Mouse (Mus musculus) B cell, adult 2 months (primary cell): ENCODE measurements around the gene Car9.
"Not testable (repeated sequence)": the region's sequence is repeated elsewhere in the genome, so short reads cannot be mapped to it uniquely, and the experiment has no call there.

ENCODE experiments used
- DNase-seq, 2 experiments: peaks; one replicate each; pipeline ENCODE4 v3.0.0; 2022

Car9 gene

GRCm38 (mm10) chr4:43530581-43530980 lies 23.8 kb downstream of the Car9 start:
- DNase-seq: peak; percentile 85

- DNase-seq: no peak
Observed at GRCm38 (mm10) chr4:43533270-43533669, 26.5 kb downstream of the Car9 start.

DNA sequence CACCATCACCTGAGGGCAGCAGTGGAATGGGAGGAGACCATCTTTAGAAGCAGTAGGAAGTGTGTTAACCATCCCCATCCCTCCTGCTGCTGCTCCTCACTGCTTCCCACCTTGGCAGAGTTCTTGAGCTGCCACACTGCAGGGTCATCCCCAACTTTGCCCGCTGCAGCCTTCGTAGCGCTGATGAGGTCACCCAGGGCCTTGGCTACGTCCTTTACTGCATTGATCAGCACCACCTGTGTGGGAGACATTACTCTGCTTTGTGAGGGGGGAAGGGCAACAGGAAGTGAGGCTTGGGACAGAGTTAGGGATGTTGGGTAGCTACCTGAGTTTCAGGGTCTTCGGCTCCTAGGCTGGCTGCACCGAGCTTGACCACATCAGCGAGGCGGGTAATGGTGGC lies 28.9 kb downstream of the Car9 start:
- no peak for DNase-seq

- DNase-seq: no peak
Observed at GRCm38 (mm10) chr4:43536031-43536430, 29.3 kb downstream of the Car9 start.

DNA sequence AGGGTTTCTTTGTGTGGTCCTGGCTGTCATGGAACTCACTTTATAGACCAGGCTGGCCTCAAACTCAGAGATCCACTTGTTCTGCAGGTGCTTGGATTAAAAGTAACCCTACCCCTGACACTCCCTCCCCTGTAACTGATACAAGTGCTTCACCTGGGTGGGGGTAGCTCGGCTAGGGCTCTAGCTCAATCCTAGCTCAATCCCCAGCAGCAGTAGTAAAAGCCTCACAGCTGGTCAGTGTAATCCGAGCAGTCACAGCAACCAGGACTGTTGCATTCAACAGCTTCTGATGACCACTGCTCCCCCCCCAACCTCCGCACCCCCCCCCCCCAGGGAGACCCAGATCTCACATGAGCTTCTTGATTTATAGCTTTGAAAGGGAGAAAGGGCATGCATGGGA lies 35.3 kb downstream of the Car9 start:
- no peak for DNase-seq

DNA sequence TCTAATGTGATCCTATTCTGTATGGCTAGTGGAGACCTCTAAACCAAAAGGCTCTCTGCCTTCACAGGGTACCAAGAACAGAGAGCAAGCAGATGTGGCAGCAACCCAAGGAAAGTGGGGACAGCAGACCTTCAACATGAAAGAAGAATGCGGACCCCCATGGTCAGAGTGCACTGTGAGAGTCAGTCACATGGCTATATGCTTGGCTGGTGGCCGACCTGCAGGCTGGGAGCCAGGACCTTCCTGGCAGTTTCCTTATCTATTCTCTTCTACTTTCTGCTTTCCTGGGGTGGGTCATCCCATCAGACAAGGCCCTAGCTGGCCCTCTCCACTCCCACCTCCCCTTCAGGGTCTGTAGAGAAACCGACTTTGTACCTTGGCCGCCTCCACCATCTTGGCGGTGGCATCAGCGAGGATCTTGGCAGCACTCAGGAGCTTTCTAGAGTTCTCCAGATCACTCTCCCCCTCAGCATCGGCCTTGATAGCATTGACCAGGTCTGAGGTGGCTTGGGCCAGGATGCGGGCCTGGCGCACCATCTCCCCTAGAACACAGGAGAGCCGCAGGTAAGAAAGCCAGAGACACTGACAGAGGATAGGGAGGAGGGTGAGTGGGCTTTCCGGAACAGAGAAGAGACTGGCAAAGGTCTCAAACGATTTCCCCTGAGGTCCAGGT lies 39.7 kb downstream of the Car9 start:
- no peak for DNase-seq

DNA sequence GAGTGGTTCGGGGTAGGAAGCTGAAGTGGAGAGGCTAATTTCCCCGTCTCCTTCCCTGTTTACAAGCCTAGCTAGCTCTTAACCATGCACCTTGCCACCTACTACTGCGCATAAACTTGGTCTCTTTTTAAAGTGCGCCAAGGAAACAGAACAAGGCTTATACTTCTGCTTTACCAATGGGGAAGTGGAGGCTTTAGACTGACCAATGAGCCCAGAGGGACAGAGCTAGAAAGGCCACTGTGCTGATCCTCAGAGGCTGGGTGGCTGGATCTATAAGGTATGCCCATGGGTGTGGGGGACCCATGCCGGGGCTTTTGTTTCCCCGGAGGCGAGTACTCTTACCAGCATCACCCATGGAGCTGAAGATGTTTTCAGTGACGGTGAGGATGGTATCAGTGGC lies 40.4 kb downstream of the Car9 start:
- DNase-seq: no peak

DNA sequence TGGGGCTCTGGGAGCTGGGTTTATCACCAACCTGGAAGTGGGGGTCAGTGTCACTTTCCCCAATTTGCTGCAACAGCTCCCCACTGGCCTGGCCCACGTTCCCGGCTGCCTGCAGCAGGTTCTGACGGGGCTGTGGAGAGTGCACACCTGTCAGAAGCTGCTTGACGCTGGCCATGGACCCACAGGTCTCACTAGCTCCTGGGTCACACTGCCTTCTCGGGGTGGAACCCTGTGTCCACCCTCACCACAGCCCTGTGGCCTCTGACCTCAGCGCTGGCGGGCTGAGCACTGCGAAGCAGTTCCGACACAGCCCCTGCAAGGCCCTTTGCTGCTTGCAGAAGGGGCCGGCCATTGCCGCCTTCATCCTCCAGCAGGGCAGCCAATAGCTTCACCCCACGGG lies 42.3 kb downstream of the Car9 start:
- no peak for DNase-seq

DNA sequence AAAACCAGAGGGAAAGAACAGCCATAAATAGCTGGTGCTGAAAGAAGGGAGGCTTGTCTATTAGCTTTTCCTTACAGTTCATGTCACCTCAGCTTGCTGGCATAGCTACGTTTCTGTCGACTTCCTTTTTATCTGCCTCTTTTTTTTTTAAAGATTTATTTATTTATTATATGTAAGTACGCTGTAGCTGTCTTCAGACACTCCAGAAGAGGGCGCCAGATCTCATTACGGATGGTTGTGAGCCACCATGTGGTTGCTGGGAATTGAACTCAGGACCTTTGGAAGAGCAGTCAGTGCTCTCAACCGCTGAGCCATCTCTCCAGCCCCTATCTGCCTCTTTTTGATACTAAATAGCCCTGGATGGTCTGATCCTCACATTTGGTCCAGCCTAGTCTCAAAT lies 45.1 kb downstream of the Car9 start:
- not testable (repeated sequence) for DNase-seq

DNA sequence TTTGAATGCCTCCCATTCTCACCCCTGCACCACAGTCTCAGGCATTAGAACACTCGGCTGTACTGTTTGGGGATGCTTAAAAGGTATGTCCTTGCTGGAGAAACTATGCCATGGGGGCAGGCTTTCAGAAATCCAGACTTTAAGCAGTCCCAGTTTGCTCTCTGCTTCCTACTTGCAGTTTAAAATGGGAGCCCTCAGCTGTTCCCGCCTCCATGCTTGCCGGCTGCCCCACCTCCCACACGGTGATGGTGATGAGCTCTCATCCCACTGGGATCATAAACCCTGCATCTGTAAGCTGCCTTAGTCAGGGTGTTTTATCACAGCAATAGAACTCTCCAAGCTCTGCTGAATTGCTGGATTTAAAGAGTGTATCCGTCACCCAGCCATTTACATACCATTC lies 45.7 kb downstream of the Car9 start:
- no peak for DNase-seq

DNA sequence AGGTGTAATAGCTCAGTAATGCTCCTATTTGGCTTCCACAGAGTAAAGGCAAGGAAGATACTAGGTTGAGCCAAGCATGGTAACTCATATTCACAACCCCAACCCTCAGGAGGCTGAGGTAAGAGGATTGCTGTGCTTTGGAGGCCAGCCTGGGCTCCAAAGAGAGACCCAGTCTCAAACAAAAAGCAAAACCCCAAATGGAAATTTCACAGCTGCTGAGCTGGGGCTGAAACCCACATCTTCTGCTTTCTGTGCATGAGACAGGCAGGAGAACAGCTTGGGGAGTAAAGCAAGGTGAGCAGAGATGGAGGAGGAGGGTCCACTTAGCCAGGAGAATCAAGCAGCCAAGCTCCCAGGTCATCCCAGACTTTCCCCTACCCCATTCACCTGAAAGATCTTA lies 47.1 kb downstream of the Car9 start:
- no peak for DNase-seq

GRCm38 (mm10) chr4:43555926-43556325 lies 49.2 kb downstream of the Car9 start:
- DNase-seq: no peak

GRCm38 (mm10) chr4:43558028-43558630 lies 51.4 kb downstream of the Car9 start:
- no peak for DNase-seq

- DNase-seq: peak; percentile 65 to 66
Observed at GRCm38 (mm10) chr4:43558631-43559356, 52.0 kb downstream of the Car9 start.

DNA sequence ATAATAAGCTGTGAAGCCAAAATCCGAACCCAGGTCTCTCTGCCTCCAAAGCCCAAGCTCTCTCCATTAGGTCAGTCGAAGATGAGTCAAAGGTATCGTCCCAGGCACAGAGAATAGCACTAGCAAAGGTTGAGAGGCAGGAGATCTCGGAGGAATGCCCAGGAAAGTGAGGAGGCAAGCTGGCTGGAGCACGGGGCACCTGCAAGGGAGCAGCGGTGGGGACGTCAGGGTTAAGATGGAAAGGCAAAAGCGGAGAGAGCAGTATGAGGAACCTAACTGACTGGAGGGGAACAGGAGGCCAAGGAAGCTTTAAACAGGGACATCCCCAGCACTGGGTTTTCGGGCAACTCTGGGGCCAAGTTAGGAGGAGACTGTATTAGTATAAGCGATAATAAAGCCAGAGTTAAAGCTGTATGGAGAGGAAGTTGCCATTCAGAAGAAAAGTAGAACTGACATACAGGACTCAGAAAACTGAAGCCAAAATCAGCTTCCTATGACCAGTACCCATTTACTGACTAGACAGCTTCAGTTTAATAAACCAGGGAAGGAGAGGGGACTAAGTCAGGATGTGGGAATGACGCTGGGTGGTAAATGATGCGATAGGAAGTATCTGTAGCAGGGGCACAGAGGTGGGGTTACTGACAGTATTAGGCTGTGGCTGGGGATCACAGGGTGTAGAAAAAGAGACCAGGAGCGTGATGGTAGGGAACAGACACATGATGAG lies 52.9 kb downstream of the Car9 start:
- no peak for DNase-seq

- peak in 1 of 2 experiments; percentile 38 for DNase-seq
Observed at GRCm38 (mm10) chr4:43560243-43560611, 53.5 kb downstream of the Car9 start.

- no peak for DNase-seq
Observed at GRCm38 (mm10) chr4:43560976-43561375, 54.2 kb downstream of the Car9 start.

DNA sequence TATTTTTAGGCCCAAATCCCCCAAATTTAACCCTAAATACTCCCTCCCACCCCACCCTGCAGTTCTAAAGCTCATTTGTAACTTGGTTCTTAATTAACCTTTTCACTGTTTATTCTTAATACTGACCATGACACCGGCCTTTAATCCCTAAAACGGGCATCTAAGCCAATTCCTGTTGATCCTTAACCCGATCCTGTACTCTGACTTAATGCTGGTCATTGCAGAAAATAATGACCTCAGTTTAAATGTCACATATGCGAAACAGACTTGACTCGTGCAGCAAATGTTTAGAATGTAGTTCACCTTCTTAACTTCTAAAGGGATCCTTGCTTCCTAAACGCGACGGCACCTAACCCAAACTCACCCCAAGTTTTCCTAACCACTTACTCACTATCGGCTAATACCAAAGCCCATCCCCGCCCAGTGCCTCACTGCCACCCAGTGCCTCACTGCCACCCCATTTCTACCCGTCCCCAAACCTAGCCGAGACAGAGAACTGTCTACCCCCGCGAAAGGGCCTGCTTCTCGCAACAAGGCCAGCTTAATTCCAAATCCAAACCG lies 54.8 kb downstream of the Car9 start:
- no peak for DNase-seq

- DNase-seq: peak; percentile 96 to 97
Observed at GRCm38 (mm10) chr4:43561997-43562768, 55.4 kb downstream of the Car9 start, which contains the start of the genes Creb3 and Tln1. Gene Creb3 (plus strand): TSS chr4:43562332. Gene Tln1 (minus strand): TSS chr4:43562691.

DNA sequence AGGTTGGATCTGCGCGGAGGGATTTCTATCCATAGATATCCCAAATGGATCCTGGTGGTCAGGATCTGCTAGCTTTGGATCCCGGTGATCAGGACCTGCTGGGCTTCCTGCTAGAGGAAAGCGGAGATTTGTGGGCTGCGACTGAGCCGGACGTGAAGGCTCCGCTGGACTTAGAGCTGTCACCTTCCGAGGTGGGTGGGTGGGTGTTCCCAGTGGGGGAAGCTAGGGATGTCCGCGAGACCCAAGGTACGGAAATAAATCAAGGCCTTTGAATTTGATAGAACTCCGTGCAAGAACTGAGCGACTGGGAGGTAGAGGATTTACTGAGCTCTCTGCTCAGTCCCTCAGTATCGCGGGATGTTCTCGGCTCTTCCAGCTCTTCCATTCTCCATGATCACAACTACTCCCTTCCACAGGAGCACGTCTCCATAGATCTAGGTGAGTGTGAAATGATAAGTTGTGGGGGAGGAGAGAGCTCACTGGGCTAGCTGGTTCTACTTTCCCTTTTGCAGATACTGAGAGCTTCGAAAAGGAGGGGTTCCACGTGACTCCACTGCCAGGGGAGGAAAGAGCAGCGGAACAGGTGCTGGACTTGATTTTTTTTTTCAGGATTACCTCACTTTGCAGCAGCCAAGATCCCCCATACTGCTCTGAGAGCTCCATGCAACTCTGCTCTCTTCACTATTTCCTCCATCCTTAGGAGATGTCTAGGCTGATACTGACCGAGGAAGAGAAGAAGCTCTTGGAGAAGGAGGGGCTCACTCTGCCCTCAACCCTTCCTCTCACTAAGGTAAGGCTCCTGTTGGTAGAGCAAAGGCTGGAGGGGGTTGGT lies 56.2 kb downstream of the Car9 start:
- DNase-seq: peak in 1 of 2 experiments; percentile 19
